Mouse (Mus musculus) kidney, embryonic 16.5 days (tissue): ENCODE results near the gene Birc5. TPM values are rescaled to one million over a fixed set of nuclear protein-coding genes. Genes with fewer than 3 reads are reported as not detected.

ENCODE experiments used
- ATAC-seq: fragments of 200-750 bp; cut with Nextera tagmentation; 2 replicates; pipeline ENCODE4 v1.8.0; 2017; ENCODE audit warnings: moderate TSS enrichment; ENCODE audit not compliant: low FRiP score, low TSS enrichment
- H3K27ac ChIP-seq: fragments of 300-500 bp; sonication (generic); 2 replicates; pipeline ENCODE4 v1.5.1; 2014; ENCODE audit warnings: low read length
- H3K27me3 ChIP-seq: fragments of 300-500 bp; sonication (generic); 2 replicates; pipeline ENCODE4 v1.6.1; 2014; ENCODE audit warnings: low read length, control low read depth, mixed read lengths; ENCODE audit not compliant: insufficient read depth
- H3K36me3 ChIP-seq: fragments of 300-500 bp; sonication (generic); 2 replicates; pipeline ENCODE4 v1.6.1; 2014; ENCODE audit warnings: low read length, control low read depth, mixed read lengths; ENCODE audit not compliant: insufficient read depth
- H3K4me1 ChIP-seq: fragments of 300-500 bp; sonication (generic); 2 replicates; pipeline ENCODE4 v1.6.1; 2014; ENCODE audit warnings: low read length, control low read depth, mixed read lengths; ENCODE audit not compliant: insufficient read depth
- H3K4me2 ChIP-seq: fragments of 300-500 bp; sonication (generic); replicated peaks from 2 replicates; pipeline ENCODE4 v1.6.1; 2014; ENCODE audit warnings: low read depth, low read length
- H3K4me3 ChIP-seq: fragments of 300-500 bp; sonication (generic); 2 replicates; pipeline ENCODE4 v1.5.1; 2014; ENCODE audit warnings: mild to moderate bottlenecking, low read length
- H3K9ac ChIP-seq: fragments of 300-500 bp; sonication (generic); replicated peaks from 2 replicates; pipeline ENCODE4 v1.6.1; 2014; ENCODE audit warnings: low read length
- H3K9me3 ChIP-seq: fragments of 300-500 bp; sonication (generic); 2 replicates; pipeline ENCODE4 v1.6.1; 2016; ENCODE audit warnings: low read length, control low read depth
- WGBS: fragments of 180-500 bp; shearing (Covaris S2); extraction: QIAGEN DNeasy Blood & Tissue Kit; methylation state at CpG from one replicate; pipeline ENCODE4 v1.1.7; 2014; 5-methylcytosine and 5-hydroxymethylcytosine counted together
- polyA plus RNA-seq: library from polyadenylated mRNA; unstranded; fragments of >200 nt; fragmentation: Nextera tagmentation; extraction: Ambion mirVana; gene quantifications from 2 replicates; pipeline ENCODE4 v1.2.1, GENCODE M21; 2015

Gene Birc5
- polyA plus RNA-seq, 1 experiment from 2014 or later = 284 TPM

DNA sequence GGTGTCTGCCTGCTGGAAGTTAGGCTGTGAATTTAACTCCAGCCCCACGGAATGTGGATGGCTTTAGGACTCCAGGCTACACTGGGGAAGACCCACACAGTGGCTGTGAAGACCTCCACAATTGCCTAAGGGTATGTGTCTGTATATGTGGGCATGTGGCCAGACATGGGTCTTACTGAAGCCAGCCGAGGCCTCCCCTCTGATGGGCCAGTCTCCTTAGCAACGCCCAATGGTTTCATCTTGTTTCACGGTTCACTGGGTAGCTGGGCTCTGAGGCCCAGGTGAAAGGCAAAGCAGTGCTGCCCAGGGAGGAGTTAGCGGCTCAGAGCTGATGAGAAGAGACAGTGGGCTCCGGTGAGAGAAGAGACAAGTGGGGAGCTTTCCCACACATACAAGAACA lies 16.9 kb downstream of the Birc5 start:
- Histone ChIP-seq H3K4me3 (no peak overlapping the region), H3K36me3 (no peaks in the 10 kb centered on the region), H3K27ac (peak overlapping the region; percentile 60), H3K4me2 (no peak overlapping the region), H3K9ac (peak overlapping the region; percentile 2), H3K9me3 (no peaks in the 10 kb centered on the region), H3K27me3 (peaks cover 5% of the 10 kb centered on the region), H3K4me1 (peaks cover 21% of the 10 kb centered on the region)
- ATAC-seq = peak; percentile 55; the same call in 1 of the 2 replicates
- WGBS = 8% methylated on average over 6 of the region's 6 CpGs

DNA sequence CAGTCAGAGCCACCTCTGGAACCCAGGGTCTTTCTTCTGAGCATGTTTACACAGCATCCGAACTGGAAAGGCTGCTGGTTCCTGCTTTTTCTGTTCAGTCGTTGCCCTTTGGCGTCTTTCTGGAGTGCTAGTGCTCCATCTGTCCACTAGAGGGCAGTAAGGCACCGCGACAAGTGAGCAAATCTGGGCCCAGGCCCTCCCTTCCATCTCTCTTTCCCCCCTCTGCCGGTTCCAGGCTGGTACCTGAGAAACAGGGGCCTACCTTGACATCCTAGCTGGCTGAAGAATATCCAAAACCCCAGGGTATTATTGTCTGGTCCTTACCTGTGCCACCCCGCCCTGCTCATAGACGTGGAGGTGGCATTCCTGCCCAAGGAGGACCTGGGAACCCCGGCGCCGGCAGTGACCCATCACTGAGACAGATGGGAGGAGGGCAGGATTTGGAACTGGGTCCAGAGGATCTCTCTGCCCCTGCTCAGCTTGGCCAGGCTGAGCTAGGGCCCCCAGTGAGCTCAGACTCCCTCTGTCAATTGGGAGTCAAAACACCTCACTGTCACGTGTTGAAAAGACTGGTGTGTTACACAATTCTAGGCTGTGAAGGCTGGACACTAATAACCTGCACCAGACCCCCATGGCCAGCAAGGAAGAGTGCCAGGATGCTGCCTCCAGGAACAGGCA lies 21.8 kb downstream of the Birc5 start:
- Histone ChIP-seq H3K9ac (no peak overlapping the region), H3K27me3 (no peaks in the 10 kb centered on the region), H3K4me3 (no peak overlapping the region), H3K4me2 (no peak overlapping the region), H3K9me3 (no peaks in the 10 kb centered on the region), H3K4me1 (peaks cover 22% of the 10 kb centered on the region), H3K27ac (no peak overlapping the region), H3K36me3 (no peaks in the 10 kb centered on the region)
- 36% methylated on average over 12 of the region's 12 CpGs for WGBS
- no peak for ATAC-seq

DNA sequence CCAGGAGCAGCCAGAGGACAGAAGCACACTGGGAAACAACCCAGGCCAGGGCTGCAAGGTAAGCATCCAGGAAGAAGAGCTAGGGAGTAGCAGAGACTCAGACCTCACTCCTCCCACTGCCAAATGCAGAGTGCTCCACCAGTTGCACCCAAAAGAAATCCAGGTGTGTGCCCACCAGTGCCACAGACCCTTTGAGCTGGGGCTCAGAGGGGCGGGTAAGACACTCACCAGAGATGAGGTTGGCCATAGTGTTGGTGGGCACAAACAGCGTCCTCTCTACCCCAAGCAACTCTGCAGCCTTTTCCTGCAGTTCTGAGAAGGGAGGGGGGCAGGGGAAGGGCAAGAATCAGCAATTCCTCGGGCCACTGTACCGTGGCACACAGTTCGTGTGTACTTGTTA lies 22.3 kb downstream of the Birc5 start:
- H3K27me3 ChIP-seq = no peaks in the 10 kb centered on the region
- no peaks in the 10 kb centered on the region for H3K36me3 ChIP-seq
- no peak overlapping the region for H3K4me2 ChIP-seq
- WGBS = 61% methylated on average over 5 of the region's 5 CpGs
- no peaks in the 10 kb centered on the region for H3K9me3 ChIP-seq
- H3K4me3 ChIP-seq = no peak overlapping the region
- H3K27ac ChIP-seq = no peak overlapping the region
- H3K9ac ChIP-seq = no peak overlapping the region
- ATAC-seq = no peak
- H3K4me1 ChIP-seq = peaks cover 18% of the 10 kb centered on the region

DNA sequence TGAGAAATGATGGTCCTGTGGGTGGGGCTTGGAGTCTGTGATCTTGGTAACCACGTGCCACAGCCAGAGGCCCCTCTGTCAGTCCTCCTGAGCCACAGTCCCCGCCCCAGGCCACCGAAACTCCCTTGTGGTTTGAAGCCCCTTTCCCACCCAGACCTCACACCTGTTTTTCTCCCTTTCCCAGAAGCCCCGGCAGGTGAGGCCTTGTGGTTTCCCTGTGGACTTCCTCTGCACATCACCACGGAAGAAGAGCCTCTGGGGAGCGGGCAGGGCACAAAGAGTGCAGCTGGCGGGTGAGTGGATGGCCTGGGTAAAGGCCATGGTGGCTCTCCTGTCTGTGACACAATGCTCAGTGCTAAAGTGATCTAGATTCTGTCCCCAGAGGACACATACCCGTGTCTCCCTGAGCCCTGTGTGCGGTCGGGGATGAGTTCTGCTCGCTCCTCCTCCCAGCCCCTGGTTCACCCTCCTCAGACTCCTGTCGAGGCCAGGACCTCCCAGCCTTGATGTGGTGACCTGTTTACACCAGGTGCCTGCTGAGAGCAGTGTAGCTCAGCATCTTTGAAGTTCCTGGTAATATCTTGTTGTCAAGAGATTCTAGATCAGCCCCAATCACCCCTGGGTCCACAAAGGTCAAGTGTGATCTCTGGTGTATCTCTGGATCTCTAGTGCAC lies 23.0 kb downstream of the Birc5 start:
- H3K9ac ChIP-seq = no peak overlapping the region
- H3K4me1 ChIP-seq = peaks cover 17% of the 10 kb centered on the region
- WGBS = 66% methylated on average over 12 of the region's 12 CpGs
- no peaks in the 10 kb centered on the region for H3K36me3 ChIP-seq
- H3K27ac ChIP-seq = no peak overlapping the region
- no peak for ATAC-seq
- H3K4me3 ChIP-seq = no peak overlapping the region
- H3K4me2 ChIP-seq = peak overlapping the region; percentile 96; the same call in 1 of the 2 replicates
- H3K9me3 ChIP-seq = no peaks in the 10 kb centered on the region
- no peaks in the 10 kb centered on the region for H3K27me3 ChIP-seq

GRCm38 (mm10) chr11:117872861-117873608 lies 24.0 kb downstream of the Birc5 start, which contains the start of gene Tha1:
TSS of gene Tha1 (minus strand) at chr11:117873481.
- peaks cover 21% of the 10 kb centered on the region for H3K4me1 ChIP-seq
- WGBS = 1% methylated on average over 51 of the region's 51 CpGs

DNA sequence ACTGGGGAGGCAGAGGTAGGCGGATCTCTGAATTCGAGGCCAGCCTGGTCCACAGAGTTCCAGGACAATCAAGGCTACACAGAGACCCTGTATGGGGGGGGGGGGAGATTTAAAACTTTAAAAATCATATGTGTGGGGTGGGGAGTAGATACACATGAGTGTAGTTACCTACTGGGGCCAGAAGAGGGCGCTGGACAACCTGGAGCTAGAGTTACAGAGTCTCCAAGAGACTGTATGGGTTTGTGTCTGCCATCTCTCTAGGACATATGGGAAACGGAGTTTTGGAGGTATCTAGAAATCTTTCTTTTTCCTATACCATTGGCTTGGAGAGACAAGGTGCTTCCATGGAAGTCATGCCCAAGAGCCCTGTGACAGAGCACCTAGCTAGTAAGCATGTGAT lies 25.4 kb downstream of the Birc5 start:
- no peak overlapping the region for H3K4me2 ChIP-seq
- H3K4me1 ChIP-seq = peaks cover 34% of the 10 kb centered on the region
- 66% methylated on average over 4 of the region's 4 CpGs for WGBS
- H3K27ac ChIP-seq = no peak overlapping the region
- ATAC-seq = no peak
- H3K4me3 ChIP-seq = no peak overlapping the region
- no peak overlapping the region for H3K9ac ChIP-seq
- no peaks in the 10 kb centered on the region for H3K9me3 ChIP-seq
- H3K27me3 ChIP-seq = no peaks in the 10 kb centered on the region
- no peaks in the 10 kb centered on the region for H3K36me3 ChIP-seq

More at GRCm38 (mm10) chr11:117872861-117873608, 24.0 kb downstream of the Birc5 start, which contains the start of gene Tha1:
- peak within 1 kb of the TSS; percentile 96 for H3K4me2 ChIP-seq
- no peak within 1 kb of the TSS for H3K27ac ChIP-seq
- H3K27me3 ChIP-seq = no peaks in the 10 kb centered on the region
- peak; percentile 80 for ATAC-seq
- H3K4me3 ChIP-seq = peak within 1 kb of the TSS; percentile 62
- no peaks in the 10 kb centered on the region for H3K9me3 ChIP-seq
- H3K36me3 ChIP-seq = no peaks in the 10 kb centered on the region
- peak within 1 kb of the TSS; percentile 73 for H3K9ac ChIP-seq

GRCm38 (mm10) chr11:117875681-117876080 lies 26.6 kb downstream of the Birc5 start:
- no peaks in the 10 kb centered on the region for H3K36me3 ChIP-seq
- no peaks in the 10 kb centered on the region for H3K9me3 ChIP-seq
- 44% methylated on average over 6 of the region's 6 CpGs for WGBS
- no peak for ATAC-seq
- no peak overlapping the region for H3K27ac ChIP-seq
- no peaks in the 10 kb centered on the region for H3K27me3 ChIP-seq
- H3K4me2 ChIP-seq = no peak overlapping the region
- no peak overlapping the region for H3K4me3 ChIP-seq
- H3K9ac ChIP-seq = no peak overlapping the region
- H3K4me1 ChIP-seq = peaks cover 39% of the 10 kb centered on the region

GRCm38 (mm10) chr11:117877917-117878745 lies 29.1 kb downstream of the Birc5 start:
- Histone ChIP-seq H3K4me2 (peak overlapping the region; percentile 11), H3K27ac (peak overlapping the region; percentile 62), H3K4me3 (no peak overlapping the region), H3K9ac (peak overlapping the region; percentile 14), H3K27me3 (no peaks in the 10 kb centered on the region), H3K9me3 (no peaks in the 10 kb centered on the region), H3K36me3 (no peaks in the 10 kb centered on the region), H3K4me1 (peaks cover 54% of the 10 kb centered on the region)
- 21% methylated on average over 13 of the region's 13 CpGs for WGBS
- ATAC-seq = peak; percentile 43; the same call in 1 of the 2 replicates

DNA sequence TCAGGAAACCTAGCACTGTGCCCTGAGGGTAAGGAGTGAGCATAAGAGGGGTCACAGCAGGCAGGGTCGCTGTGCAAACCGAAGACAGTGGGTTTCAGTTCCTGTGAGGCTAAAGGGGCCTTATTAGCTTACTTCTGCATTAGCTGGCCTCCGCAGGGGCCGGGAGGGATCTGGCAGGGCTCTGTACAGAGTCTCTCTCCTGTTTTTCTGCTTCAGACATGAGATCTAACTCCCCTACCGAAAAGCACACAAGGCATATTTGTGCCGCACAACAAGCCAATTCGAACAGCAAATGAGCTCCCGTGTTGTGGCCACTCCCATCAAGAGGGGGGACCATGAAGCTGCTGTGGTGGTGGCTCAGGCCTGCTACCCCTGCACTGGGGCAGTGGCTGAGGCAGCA lies 29.8 kb downstream of the Birc5 start:
- no peaks in the 10 kb centered on the region for H3K9me3 ChIP-seq
- 39% methylated on average over 8 of the region's 8 CpGs for WGBS
- no peak for ATAC-seq
- peaks cover 51% of the 10 kb centered on the region for H3K4me1 ChIP-seq
- no peaks in the 10 kb centered on the region for H3K36me3 ChIP-seq
- no peaks in the 10 kb centered on the region for H3K27me3 ChIP-seq
- peak overlapping the region; percentile 11 for H3K4me2 ChIP-seq
- no peak overlapping the region for H3K4me3 ChIP-seq
- H3K27ac ChIP-seq = peak overlapping the region; percentile 62; the same call in 1 of the 2 replicates
- peak overlapping the region; percentile 14 for H3K9ac ChIP-seq
